Mouse (Mus musculus) testis, postnatal 14 days (tissue): Measurements from ENCODE around the gene Adgrg7.

ENCODE experiments used
- DNase-seq: peaks from one replicate; pipeline ENCODE4 v3.0.0; 2021; ENCODE audit warnings: low spot score

Adgrg7 gene

DNA sequence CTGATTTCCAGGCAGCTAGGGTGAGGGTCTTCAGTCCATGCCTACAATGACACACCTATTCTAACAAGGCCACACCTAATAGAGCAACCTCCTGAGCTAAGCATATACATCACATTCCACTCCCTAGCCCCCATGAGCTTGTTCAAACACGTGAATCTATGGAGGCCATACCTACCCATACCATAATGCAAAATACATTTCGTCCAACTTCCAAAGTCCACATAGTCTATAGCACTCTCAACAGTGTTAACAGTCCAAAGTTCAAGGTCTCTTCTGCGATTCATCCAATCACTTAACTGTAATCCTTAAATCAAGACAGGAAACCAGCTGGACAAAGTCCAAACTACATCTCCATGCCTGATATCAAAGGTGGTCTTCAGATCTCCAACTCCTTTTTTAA lies 85.6 kb downstream of the Adgrg7 start:
- DNase-seq = no peak

DNA sequence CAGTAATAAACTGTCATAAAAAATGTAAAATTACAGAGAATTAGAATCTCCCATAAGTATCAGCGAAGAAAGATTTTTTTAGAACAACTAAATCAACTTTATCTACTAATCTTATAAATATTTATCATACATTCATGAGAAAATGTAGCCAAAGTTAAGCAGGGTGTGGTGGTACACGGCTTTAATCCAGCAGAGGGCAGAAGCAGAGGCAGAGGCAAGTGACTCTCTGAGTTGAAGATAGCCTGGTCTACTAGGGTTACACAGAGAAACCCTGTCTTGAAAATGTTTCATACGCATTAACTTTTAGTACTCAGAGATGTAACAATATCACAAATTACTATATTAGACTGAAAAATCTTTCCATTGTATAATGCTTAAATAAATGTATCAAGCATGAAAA lies 89.9 kb downstream of the Adgrg7 start:
- DNase-seq = no peak

DNA sequence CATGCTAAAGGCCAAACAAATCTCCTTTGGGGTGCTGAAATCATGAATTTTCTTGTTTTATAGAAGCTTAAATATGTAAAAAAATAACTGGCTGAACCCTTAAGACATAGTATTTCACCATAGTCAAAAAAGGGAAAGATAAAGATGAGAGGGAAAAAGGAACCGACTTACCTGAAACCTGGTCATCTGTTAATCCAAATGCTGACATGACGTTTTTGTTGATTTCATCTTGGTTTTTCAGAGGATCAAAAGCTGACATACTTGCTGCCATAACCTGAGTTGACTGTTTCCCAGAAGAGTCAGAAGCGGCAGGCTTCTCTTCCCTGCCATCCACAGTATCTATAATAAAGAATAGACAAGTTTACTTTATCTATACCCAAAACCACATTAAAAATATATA lies 94.8 kb downstream of the Adgrg7 start:
- DNase-seq = no peak

DNA sequence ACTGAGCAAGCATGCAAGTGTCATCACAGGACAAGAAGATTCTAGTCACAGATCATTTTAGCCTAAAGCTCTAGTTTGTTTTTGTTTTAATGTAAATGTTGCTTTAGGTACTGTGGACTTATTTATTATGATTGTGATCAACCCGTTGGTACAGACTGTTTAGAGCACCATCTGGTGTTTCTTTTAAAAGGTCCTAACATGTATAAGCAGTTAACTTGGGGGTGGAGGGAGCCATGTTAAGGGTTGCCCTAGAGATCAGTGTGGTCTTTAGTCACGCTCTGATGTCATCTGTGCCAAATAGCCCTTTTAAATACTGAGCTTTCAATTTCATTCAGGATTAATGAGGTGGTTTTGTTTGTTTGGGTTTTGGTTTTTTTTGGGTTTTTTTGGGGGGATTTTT lies 99.2 kb downstream of the Adgrg7 start:
- DNase-seq = no peak

GRCm38 (mm10) chr16:56690715-56691114 lies 104.9 kb downstream of the Adgrg7 start:
- DNase-seq = no peak

DNA sequence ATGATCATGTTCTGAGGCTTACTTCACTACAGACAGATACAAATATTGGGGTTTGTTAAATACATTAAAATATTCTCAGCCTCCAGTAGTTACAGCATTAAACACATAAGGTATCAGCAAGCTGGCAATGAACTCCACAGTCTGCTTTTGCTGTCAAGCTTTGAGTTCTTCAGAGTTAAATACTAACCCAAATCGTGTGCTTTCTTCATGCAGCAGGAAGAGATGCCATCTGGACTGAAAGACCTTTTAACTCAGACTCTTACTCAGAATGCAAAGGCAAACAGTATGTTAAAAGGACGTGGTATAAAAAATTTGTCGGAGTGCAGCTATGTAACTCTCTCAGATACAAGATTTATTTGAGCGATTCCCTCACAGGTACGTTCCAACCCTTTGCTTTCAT lies 108.9 kb downstream of the Adgrg7 start:
- no peak for DNase-seq

- DNase-seq = no peak
These were observed 114.5 kb downstream of the Adgrg7 start for GRCm38 (mm10) chr16:56681010-56681645.

GRCm38 (mm10) chr16:56677146-56677545 lies 118.5 kb downstream of the Adgrg7 start:
- DNase-seq = no peak
